Mouse (Mus musculus) NIH3T3 (cell line): ENCODE results near the gene Mitf.

Experiments
- DNase-seq: peaks from one replicate; pipeline ENCODE4 v3.0.0-alpha.2; 2012; ENCODE audit warnings: low read depth

Gene Mitf

GRCm38 (mm10) chr6:97950033-97950881 lies 143.4 kb downstream of the Mitf start:
- DNase-seq, result no peak

- no peak for DNase-seq
These were observed 144.0 kb downstream of the Mitf start for GRCm38 (mm10) chr6:97950882-97951245.

- no peak for DNase-seq
These were observed 144.9 kb downstream of the Mitf start for GRCm38 (mm10) chr6:97951711-97952110.

GRCm38 (mm10) chr6:97952845-97953244 lies 146.0 kb downstream of the Mitf start:
- DNase-seq, result peak; percentile 87

- DNase-seq, result no peak
These were observed 149.3 kb downstream of the Mitf start for GRCm38 (mm10) chr6:97956121-97956520.

GRCm38 (mm10) chr6:97956636-97957035 lies 149.8 kb downstream of the Mitf start:
- DNase-seq, result no peak

- no peak for DNase-seq
These were observed 151.4 kb downstream of the Mitf start for GRCm38 (mm10) chr6:97958276-97958675.

GRCm38 (mm10) chr6:97961776-97962175 lies 154.9 kb downstream of the Mitf start:
- DNase-seq, result peak; percentile 9

- no peak for DNase-seq
These were observed 155.5 kb downstream of the Mitf start for GRCm38 (mm10) chr6:97962311-97962710.

- DNase-seq, result no peak
These were observed 157.9 kb downstream of the Mitf start for GRCm38 (mm10) chr6:97964750-97965149.

GRCm38 (mm10) chr6:97981668-97982067 lies 174.8 kb downstream of the Mitf start:
- no peak for DNase-seq

- no peak for DNase-seq
These were observed 178.8 kb downstream of the Mitf start for GRCm38 (mm10) chr6:97985658-97986057.

- no peak for DNase-seq
These were observed 179.6 kb downstream of the Mitf start for GRCm38 (mm10) chr6:97986417-97986816.

GRCm38 (mm10) chr6:97993507-97993906 lies 186.7 kb downstream of the Mitf start:
- no peak for DNase-seq

- no peak for DNase-seq
These were observed 188.9 kb downstream of the Mitf start for GRCm38 (mm10) chr6:97995606-97996307.

- DNase-seq, result peak; percentile 51
These were observed 194.7 kb downstream of the Mitf start for GRCm38 (mm10) chr6:98001551-98001950.

- DNase-seq, result peak; percentile 86
These were observed 196.3 kb downstream of the Mitf start for GRCm38 (mm10) chr6:98003114-98003513.

- DNase-seq, result peak; percentile 58
These were observed 198.7 kb downstream of the Mitf start for GRCm38 (mm10) chr6:98005566-98005965.

GRCm38 (mm10) chr6:98015066-98015465 lies 208.2 kb downstream of the Mitf start:
- DNase-seq, result no peak

- no peak for DNase-seq
These were observed 209.0 kb downstream of the Mitf start for GRCm38 (mm10) chr6:98015819-98016218.

- DNase-seq, result no peak
These were observed 217.0 kb downstream of the Mitf start for GRCm38 (mm10) chr6:98023876-98024275.

GRCm38 (mm10) chr6:98038513-98038912 lies 231.7 kb downstream of the Mitf start:
- DNase-seq, result no peak

GRCm38 (mm10) chr6:98041795-98042194 lies 234.9 kb downstream of the Mitf start:
- DNase-seq, result no peak
